Mouse (Mus musculus): ENCODE results near the gene Fam168b. TPM values are rescaled to one million over a fixed set of nuclear protein-coding genes. Genes with fewer than 3 reads are reported as not detected.

Gene Fam168b
- polyA plus RNA-seq, 1 experiment from 2014 or later: 62.4 TPM

- Histone ChIP-seq H3K4me1 (no peaks in the 10 kb centered on the region), H3K4me2 (no peak overlapping the region), H3K9me3 (no peaks in the 10 kb centered on the region), H3K36me3 (peaks cover 34% of the 10 kb centered on the region), H3K27ac (no peak overlapping the region), H3K4me3 (replicated peaks) (no peak overlapping the region), H3K9ac (no peak overlapping the region), H3K27me3 (replicated peaks) (no peaks in the 10 kb centered on the region)
- no peak for ATAC-seq (ENCODE audit: insufficient read depth, low FRiP score, low read depth)
- WGBS: 86% methylated on average over 9 of the region's 9 CpGs
Observed at GRCm38 (mm10) chr1:34825909-34826308, 17.0 kb downstream of the Fam168b start.

DNA sequence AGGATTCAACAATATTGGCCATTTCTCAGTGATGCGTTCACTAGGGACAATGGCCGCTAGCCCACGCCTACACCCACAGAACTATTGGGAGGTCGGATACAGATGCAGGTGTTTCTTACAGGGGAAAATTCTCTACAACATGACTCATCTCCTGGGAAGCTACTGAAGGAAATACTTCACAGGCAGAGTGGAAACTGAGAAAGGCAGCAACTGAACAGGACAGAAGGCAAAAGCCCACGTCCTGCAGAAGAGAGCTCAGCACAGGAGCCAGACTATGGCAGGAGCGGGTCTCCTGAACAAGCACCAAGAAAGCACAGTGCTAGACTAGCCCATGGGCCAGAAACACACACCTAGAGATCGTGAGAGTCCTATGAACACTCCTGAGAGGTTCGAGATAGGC lies 18.7 kb downstream of the Fam168b start:
- no peaks in the 10 kb centered on the region for H3K9me3 ChIP-seq
- peaks cover 47% of the 10 kb centered on the region for H3K36me3 ChIP-seq
- no peak overlapping the region for H3K27ac ChIP-seq
- WGBS: 86% methylated on average over 8 of the region's 8 CpGs
- H3K9ac ChIP-seq: no peak overlapping the region
- no peak overlapping the region for H3K4me2 ChIP-seq
- H3K4me1 ChIP-seq: no peaks in the 10 kb centered on the region
- no peak for ATAC-seq (ENCODE audit: insufficient read depth, low FRiP score, low read depth)
- no peaks in the 10 kb centered on the region for H3K27me3 ChIP-seq (replicated peaks)
- H3K4me3 ChIP-seq (replicated peaks): no peak overlapping the region

DNA sequence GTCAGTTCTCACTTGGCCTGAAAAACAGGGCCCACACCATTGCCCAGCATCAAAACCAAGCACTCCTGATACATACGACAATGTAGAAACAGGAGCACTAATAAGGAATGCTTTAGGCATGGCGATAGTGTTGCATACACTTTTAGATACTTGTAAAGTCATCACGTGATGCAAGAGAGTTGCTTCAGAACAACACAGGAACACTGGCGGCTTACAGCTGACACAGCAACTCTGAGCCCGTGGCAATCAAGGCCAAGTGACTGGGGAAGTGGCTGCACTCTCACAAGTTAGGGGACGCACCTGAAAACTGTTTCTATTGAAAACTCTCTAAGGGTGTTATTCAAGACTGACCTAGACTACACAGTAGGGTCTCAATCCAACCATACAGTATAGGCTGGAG lies 19.5 kb downstream of the Fam168b start:
- H3K36me3 ChIP-seq: peaks cover 52% of the 10 kb centered on the region
- WGBS: 94% methylated on average over 6 of the region's 6 CpGs
- no peak overlapping the region for H3K4me3 ChIP-seq (replicated peaks)
- no peak for ATAC-seq (ENCODE audit: insufficient read depth, low FRiP score, low read depth)
- no peaks in the 10 kb centered on the region for H3K4me1 ChIP-seq
- H3K9me3 ChIP-seq: no peaks in the 10 kb centered on the region
- no peak overlapping the region for H3K9ac ChIP-seq
- H3K27ac ChIP-seq: no peak overlapping the region
- no peak overlapping the region for H3K4me2 ChIP-seq
- no peaks in the 10 kb centered on the region for H3K27me3 ChIP-seq (replicated peaks)

DNA sequence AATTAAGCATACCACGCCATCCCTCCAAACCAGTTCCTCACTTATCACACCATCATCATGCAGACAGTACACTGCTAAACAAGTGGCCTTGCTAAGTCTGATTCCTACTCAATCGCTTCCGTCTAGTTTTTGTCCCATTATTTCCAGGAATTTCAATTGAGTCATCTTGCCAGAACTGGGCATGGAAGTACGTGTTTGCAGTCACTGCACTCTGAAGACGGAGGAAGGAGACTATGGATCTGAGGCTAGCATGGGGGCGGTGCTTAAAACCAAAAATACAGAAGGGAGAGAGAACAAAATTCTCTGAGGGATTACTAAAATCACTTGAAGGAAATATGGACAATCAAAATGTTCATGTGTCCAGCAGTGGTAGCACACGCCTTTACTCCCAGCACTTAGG lies 20.1 kb downstream of the Fam168b start:
- no peak overlapping the region for H3K27ac ChIP-seq
- no peaks in the 10 kb centered on the region for H3K27me3 ChIP-seq (replicated peaks)
- H3K9ac ChIP-seq: no peak overlapping the region
- H3K9me3 ChIP-seq: no peaks in the 10 kb centered on the region
- 96% methylated on average over 7 of the region's 7 CpGs for WGBS
- H3K4me1 ChIP-seq: no peaks in the 10 kb centered on the region
- H3K36me3 ChIP-seq: peaks cover 51% of the 10 kb centered on the region
- ATAC-seq (ENCODE audit: insufficient read depth, low FRiP score, low read depth): no peak
- H3K4me2 ChIP-seq: no peak overlapping the region
- H3K4me3 ChIP-seq (replicated peaks): no peak overlapping the region

- no peaks in the 10 kb centered on the region for H3K27me3 ChIP-seq (replicated peaks)
- H3K36me3 ChIP-seq: peaks cover 57% of the 10 kb centered on the region
- no peak overlapping the region for H3K9ac ChIP-seq
- no peaks in the 10 kb centered on the region for H3K9me3 ChIP-seq
- H3K4me2 ChIP-seq: no peak overlapping the region
- no peak overlapping the region for H3K4me3 ChIP-seq (replicated peaks)
- no peak overlapping the region for H3K27ac ChIP-seq
- no peaks in the 10 kb centered on the region for H3K4me1 ChIP-seq
- WGBS: 92% methylated on average over 7 of the region's 7 CpGs
- ATAC-seq (ENCODE audit: insufficient read depth, low FRiP score, low read depth): no peak
Observed at GRCm38 (mm10) chr1:34822003-34822402, 20.9 kb downstream of the Fam168b start.

- Histone ChIP-seq H3K27me3 (replicated peaks) (no peaks in the 10 kb centered on the region), H3K4me3 (replicated peaks) (no peak overlapping the region), H3K9me3 (no peaks in the 10 kb centered on the region), H3K27ac (no peak overlapping the region), H3K4me1 (no peaks in the 10 kb centered on the region), H3K9ac (no peak overlapping the region), H3K4me2 (no peak overlapping the region), H3K36me3 (peaks cover 62% of the 10 kb centered on the region)
- no peak for ATAC-seq (ENCODE audit: insufficient read depth, low FRiP score, low read depth)
- 89% methylated on average over 2 of the region's 2 CpGs for WGBS
Observed at GRCm38 (mm10) chr1:34821411-34821810, 21.5 kb downstream of the Fam168b start.

GRCm38 (mm10) chr1:34819225-34819910 lies 23.5 kb downstream of the Fam168b start:
- no peak overlapping the region for H3K27ac ChIP-seq
- no peaks in the 10 kb centered on the region for H3K4me1 ChIP-seq
- no peak overlapping the region for H3K4me2 ChIP-seq
- no peaks in the 10 kb centered on the region for H3K9me3 ChIP-seq
- no peaks in the 10 kb centered on the region for H3K27me3 ChIP-seq (replicated peaks)
- H3K4me3 ChIP-seq (replicated peaks): no peak overlapping the region
- peaks cover 76% of the 10 kb centered on the region for H3K36me3 ChIP-seq
- no peak for ATAC-seq (ENCODE audit: insufficient read depth, low FRiP score, low read depth)
- no peak overlapping the region for H3K9ac ChIP-seq
- 91% methylated on average over 6 of the region's 6 CpGs for WGBS

- no peak overlapping the region for H3K4me2 ChIP-seq
- H3K9me3 ChIP-seq: no peaks in the 10 kb centered on the region
- no peaks in the 10 kb centered on the region for H3K27me3 ChIP-seq (replicated peaks)
- H3K27ac ChIP-seq: no peak overlapping the region
- no peak for ATAC-seq (ENCODE audit: insufficient read depth, low FRiP score, low read depth)
- H3K4me1 ChIP-seq: no peaks in the 10 kb centered on the region
- H3K36me3 ChIP-seq: peaks cover 68% of the 10 kb centered on the region
- H3K9ac ChIP-seq: no peak overlapping the region
- 78% methylated on average over 6 of the region's 6 CpGs for WGBS
- H3K4me3 ChIP-seq (replicated peaks): no peak overlapping the region
Observed at GRCm38 (mm10) chr1:34815843-34816242, 27.0 kb downstream of the Fam168b start.

DNA sequence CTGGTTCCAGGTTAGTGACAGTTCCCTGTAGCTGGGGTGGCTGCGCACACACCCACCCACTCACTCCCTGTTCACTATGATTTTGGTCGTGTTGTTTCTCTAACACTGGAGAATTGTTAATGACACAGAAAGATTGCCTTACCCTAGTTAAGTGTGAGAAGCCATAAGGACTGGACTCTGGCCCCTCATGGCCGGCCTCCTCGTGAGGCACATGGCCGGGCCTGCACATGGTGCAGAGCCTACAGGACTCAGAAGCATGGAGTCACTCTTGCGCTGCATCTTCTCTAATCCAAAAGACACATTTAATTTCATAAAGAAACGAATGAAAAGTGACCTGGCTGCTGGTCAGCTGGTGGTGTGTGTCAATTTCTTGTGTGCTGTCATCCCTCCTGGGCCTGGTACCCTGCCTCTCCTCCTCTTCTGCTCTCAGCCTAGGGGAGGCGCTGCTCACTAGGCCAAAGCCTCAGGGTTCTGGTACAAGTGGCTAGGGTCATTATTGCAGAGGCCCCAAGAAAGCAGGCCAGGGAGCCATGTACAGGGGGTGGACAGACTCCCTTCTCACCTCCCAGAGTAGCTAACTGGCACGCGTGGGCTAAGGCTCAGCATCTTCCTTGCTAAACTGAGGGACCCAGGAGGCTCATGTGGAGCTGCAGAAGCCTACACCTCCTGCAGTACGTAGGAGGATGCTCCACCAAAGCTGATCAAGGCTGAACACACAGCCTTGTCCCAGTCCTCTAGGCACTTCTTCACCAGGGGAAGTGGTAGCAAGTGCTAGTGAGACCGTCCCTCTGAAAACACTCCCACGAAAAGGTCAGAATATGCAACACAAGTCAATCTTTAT lies 30.2 kb downstream of the Fam168b start:
- 87% methylated on average over 13 of the region's 13 CpGs for WGBS
- H3K9me3 ChIP-seq: no peaks in the 10 kb centered on the region

DNA sequence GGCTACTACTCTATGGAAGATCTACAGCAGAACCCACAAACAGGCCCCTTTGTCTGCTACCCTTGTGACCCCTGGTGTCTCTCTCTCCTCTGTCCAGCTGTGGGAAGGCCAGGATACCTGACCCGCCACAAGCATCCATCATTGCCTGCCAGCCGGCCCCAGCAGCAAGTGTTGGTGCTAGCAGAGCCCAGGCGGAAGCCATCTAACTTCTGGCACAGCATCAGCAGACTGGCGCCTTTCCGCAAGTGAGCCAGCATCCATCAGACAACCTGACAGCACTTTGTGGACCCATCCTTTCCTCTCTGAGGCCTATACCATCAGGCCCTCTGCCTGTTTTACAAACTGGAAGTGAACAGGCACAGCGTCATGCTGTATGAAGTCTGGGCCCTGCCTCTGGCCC lies 31.3 kb downstream of the Fam168b start:
- Histone ChIP-seq H3K27me3 (replicated peaks) (no peaks in the 10 kb centered on the region), H3K27ac (no peak overlapping the region), H3K4me2 (no peak overlapping the region), H3K4me3 (replicated peaks) (no peak overlapping the region), H3K9me3 (no peaks in the 10 kb centered on the region), H3K9ac (no peak overlapping the region), H3K4me1 (0 out of 2 replicates have a peak, but pooled peaks cover 3% of the 10 kb centered on the region), H3K36me3 (peaks cover 37% of the 10 kb centered on the region)
- ATAC-seq (ENCODE audit: insufficient read depth, low FRiP score, low read depth): no peak
- 44% methylated on average over 6 of the region's 6 CpGs for WGBS

More for the DNA sequence above, 30.2 kb downstream of the Fam168b start:
- peaks cover 47% of the 10 kb centered on the region for H3K36me3 ChIP-seq
- H3K9ac ChIP-seq: no peak overlapping the region
- no peaks in the 10 kb centered on the region for H3K4me1 ChIP-seq
- H3K27me3 ChIP-seq (replicated peaks): no peaks in the 10 kb centered on the region
- no peak overlapping the region for H3K27ac ChIP-seq
- H3K4me3 ChIP-seq (replicated peaks): no peak overlapping the region
- no peak for ATAC-seq (ENCODE audit: insufficient read depth, low FRiP score, low read depth)
- no peak overlapping the region for H3K4me2 ChIP-seq

- no peaks in the 10 kb centered on the region for H3K27me3 ChIP-seq (replicated peaks)
- H3K4me2 ChIP-seq: no peak overlapping the region
- H3K27ac ChIP-seq: no peak overlapping the region
- no peaks in the 10 kb centered on the region for H3K9me3 ChIP-seq
- no peak for ATAC-seq (ENCODE audit: insufficient read depth, low FRiP score, low read depth)
- H3K4me3 ChIP-seq (replicated peaks): no peak overlapping the region
- 0 out of 2 replicates have a peak, but pooled peaks cover 3% of the 10 kb centered on the region for H3K4me1 ChIP-seq
- 76% methylated on average over 6 of the region's 6 CpGs for WGBS
- H3K36me3 ChIP-seq: peaks cover 32% of the 10 kb centered on the region
- no peak overlapping the region for H3K9ac ChIP-seq
Observed at GRCm38 (mm10) chr1:34811035-34811434, 31.8 kb downstream of the Fam168b start.

GRCm38 (mm10) chr1:34810293-34810692 lies 32.6 kb downstream of the Fam168b start:
- Histone ChIP-seq H3K36me3 (peaks cover 30% of the 10 kb centered on the region), H3K9ac (no peak overlapping the region), H3K4me2 (no peak overlapping the region), H3K4me1 (0 out of 2 replicates have a peak, but pooled peaks cover 3% of the 10 kb centered on the region), H3K27me3 (replicated peaks) (no peaks in the 10 kb centered on the region), H3K27ac (no peak overlapping the region), H3K9me3 (no peaks in the 10 kb centered on the region), H3K4me3 (replicated peaks) (no peak overlapping the region)
- no peak for ATAC-seq (ENCODE audit: insufficient read depth, low FRiP score, low read depth)
- WGBS: 83% methylated on average over 11 of the region's 11 CpGs
